Mouse (Mus musculus) liver, postnatal 0 days (tissue): Measurements from ENCODE around the gene Gm49776. TPM values are rescaled to one million over a fixed set of nuclear protein-coding genes. Genes with fewer than 3 reads are reported as not detected.

Source experiments
- ATAC-seq: fragments of 200-750 bp; cut with Nextera tagmentation; 2 replicates; pipeline ENCODE4 v1.8.0; 2017; ENCODE audit warnings: mild to moderate bottlenecking, moderate library complexity
- DNase-seq: peaks from one replicate; pipeline ENCODE4 v3.0.0-alpha.2; 2016
- H3K27ac ChIP-seq: fragments of 300-500 bp; sonication (generic); 2 replicates; pipeline ENCODE4 v1.5.1; 2014; ENCODE audit warnings: antibody characterized with exemption, moderate library complexity, mild to moderate bottlenecking, low read depth
- H3K27me3 ChIP-seq: fragments of 300-500 bp; sonication (generic); 2 replicates; pipeline ENCODE4 v1.6.1; 2014; ENCODE audit warnings: low read length, control low read depth, mixed read lengths; ENCODE audit not compliant: insufficient read depth
- H3K36me3 ChIP-seq: fragments of 300-500 bp; sonication (generic); replicated peaks from 2 replicates; pipeline ENCODE4 v1.6.1; 2014; ENCODE audit warnings: mild to moderate bottlenecking, control low read depth, low read length, moderate library complexity, mixed read lengths; ENCODE audit not compliant: insufficient read depth
- H3K4me1 ChIP-seq: fragments of 300-500 bp; sonication (generic); 2 replicates; pipeline ENCODE4 v1.6.1; 2014; ENCODE audit warnings: antibody characterized with exemption, mild to moderate bottlenecking, control low read depth; ENCODE audit not compliant: insufficient read depth
- H3K4me2 ChIP-seq: fragments of 300-500 bp; sonication (generic); 2 replicates; pipeline ENCODE4 v1.6.1; 2014; ENCODE audit warnings: low read depth, mild to moderate bottlenecking, low read length, moderate library complexity, mixed read lengths
- H3K4me3 ChIP-seq: fragments of 300-500 bp; sonication (generic); 2 replicates; pipeline ENCODE4 v1.5.1; 2014; ENCODE audit warnings: low read depth, low read length
- H3K9ac ChIP-seq: fragments of 300-500 bp; sonication (generic); replicated peaks from 2 replicates; pipeline ENCODE4 v1.6.1; 2014; ENCODE audit warnings: mild to moderate bottlenecking, moderate library complexity
- H3K9me3 ChIP-seq: fragments of 300-500 bp; sonication (generic); 2 replicates; pipeline ENCODE4 v1.6.1; 2016; ENCODE audit warnings: mild to moderate bottlenecking, control low read depth, low read length, mixed read lengths
- CTCF ChIP-seq: sonication (generic); IDR thresholded peaks from 2 replicates; pipeline ENCODE4 v1.5.1; 2016; ENCODE audit warnings: antibody characterized with exemption, low read depth
- EP300 ChIP-seq: IDR thresholded peaks from 2 replicates; pipeline ENCODE4 v1.6.1; 2016; ENCODE audit warnings: antibody characterized with exemption, low read depth, mild to moderate bottlenecking
- WGBS: fragments of 180-500 bp; shearing (Covaris S2); extraction: QIAGEN DNeasy Blood & Tissue Kit; methylation state at CpG from one replicate; pipeline ENCODE4 v1.1.7; 2014; ENCODE audit not compliant: insufficient replicate concordance; 5-methylcytosine and 5-hydroxymethylcytosine counted together
- polyA plus RNA-seq: library from polyadenylated mRNA; unstranded; fragments of >200 nt; fragmentation: Nextera tagmentation; extraction: Ambion mirVana; gene quantifications from 2 replicates; pipeline ENCODE4 v1.2.1, GENCODE M21; 2015

Gm49776 gene
- polyA plus RNA-seq, 1 experiment from 2014 or later = not detected

DNA sequence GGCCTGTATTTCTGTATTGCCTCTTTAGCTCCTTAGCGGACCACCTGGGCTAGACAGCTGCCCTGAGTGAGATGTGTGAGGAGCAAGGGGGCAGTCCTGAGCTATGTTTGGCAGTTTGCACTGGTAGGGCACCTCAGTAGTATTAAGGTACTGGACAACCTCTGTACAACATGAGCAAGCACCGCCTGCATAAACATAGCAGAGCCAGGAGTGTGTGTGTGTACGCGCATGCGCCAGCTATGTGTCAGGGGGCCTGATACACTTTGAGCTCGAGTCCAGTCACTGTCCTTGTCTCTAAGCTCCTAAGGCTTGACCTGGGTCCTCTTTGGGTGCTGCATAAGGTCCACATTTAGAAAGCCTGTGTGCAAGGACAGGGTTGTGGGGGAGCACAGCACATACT lies 27.5 kb downstream of the Gm49776 start:
- no peak for DNase-seq
- Histone ChIP-seq H3K4me1 (peaks cover 13% of the 10 kb centered on the region), H3K9ac (no peak overlapping the region), H3K4me2 (no peak overlapping the region), H3K36me3 (peaks cover 5% of the 10 kb centered on the region; the same call in 1 of the 2 replicates), H3K27ac (no peak overlapping the region), H3K27me3 (no peaks in the 10 kb centered on the region), H3K4me3 (no peak overlapping the region), H3K9me3 (no peaks in the 10 kb centered on the region)
- 0 out of 2 replicates have a peak, but pooled peaks have one; percentile 24 for ATAC-seq
- 71% methylated on average over 6 of the region's 6 CpGs for WGBS
- TF ChIP-seq EP300 = no peak
- TF ChIP-seq CTCF = 0 out of 2 replicates have a peak, but pooled peaks have one; percentile 17

DNA sequence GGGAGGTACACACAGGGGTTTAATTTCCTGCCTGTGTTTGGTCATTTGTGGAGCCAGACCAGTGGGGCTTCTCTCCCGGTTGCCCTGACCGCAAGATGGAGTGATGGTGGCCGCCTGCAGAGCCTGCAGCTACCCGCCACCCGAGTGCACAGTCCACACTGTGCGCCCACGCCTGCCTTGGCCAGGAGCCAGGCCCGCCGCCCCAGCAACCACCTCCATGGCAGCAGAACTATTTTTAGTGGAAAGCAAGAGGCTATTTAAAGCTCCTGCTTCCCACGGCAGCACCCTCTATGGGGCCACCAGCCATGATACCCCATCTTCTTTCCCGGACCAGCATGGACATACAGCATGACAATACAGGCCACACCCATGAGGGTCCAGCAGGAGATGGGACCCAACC lies 28.5 kb downstream of the Gm49776 start:
- Histone ChIP-seq H3K4me2 (no peak overlapping the region), H3K9ac (no peak overlapping the region), H3K4me3 (no peak overlapping the region), H3K27ac (no peak overlapping the region), H3K4me1 (peaks cover 11% of the 10 kb centered on the region), H3K27me3 (no peaks in the 10 kb centered on the region), H3K9me3 (no peaks in the 10 kb centered on the region), H3K36me3 (peaks cover 6% of the 10 kb centered on the region; the same call in 1 of the 2 replicates)
- peak; percentile 35 for DNase-seq
- TF ChIP-seq CTCF (no peak), EP300 (no peak)
- no peak for ATAC-seq
- WGBS = 55% methylated on average over 11 of the region's 11 CpGs

DNA sequence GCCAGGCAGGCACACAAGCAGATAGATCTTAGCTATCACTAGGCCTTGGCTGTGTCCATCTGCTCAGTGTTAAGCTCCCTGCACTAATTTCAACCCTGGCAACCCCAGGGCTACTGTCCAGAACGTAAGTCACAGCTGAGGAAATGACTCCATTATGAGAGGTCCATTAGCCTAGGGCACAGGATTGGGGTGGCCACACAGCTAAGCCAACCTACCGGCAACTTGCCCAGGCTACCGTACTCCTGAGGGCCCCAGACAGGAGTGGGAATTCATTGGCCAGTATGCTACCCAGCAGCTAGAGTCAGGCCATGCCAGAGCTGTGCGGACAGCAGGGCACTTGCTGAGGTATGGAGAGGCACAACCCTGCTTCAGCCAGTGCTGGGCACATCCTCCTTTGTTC lies 29.3 kb downstream of the Gm49776 start:
- Histone ChIP-seq H3K9ac (no peak overlapping the region), H3K36me3 (peaks cover 13% of the 10 kb centered on the region; the same call in 1 of the 2 replicates), H3K4me1 (peaks cover 11% of the 10 kb centered on the region), H3K4me2 (no peak overlapping the region), H3K27ac (no peak overlapping the region), H3K27me3 (no peaks in the 10 kb centered on the region), H3K9me3 (no peaks in the 10 kb centered on the region), H3K4me3 (no peak overlapping the region)
- no peak for ATAC-seq
- DNase-seq = no peak
- WGBS = 84% methylated on average over 4 of the region's 4 CpGs
- TF ChIP-seq CTCF (no peak), EP300 (no peak)

DNA sequence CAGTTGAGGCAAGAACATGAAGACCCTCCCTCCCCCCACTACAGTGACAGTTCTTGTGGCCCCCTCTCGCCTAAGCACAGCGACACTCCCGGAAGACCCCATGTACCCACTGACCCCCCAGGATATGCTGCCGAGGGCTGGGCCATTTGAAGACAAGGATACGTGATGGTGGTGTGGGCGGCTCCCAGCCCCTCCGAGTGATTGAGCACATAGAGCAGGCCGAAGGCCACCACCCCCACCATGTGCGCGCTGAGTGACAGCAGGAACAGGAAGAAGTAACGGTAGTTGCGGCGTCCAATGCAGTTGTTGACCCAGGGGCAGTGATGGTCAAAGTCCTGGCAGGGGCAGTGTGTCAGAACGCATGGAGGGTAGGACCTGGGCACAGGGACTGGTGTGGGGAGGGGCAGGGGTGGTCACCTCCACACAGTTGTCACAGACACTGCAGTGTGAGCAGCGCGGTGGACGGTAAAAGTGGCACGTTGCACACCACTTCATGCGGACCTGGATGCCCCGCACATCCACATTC lies 30.2 kb downstream of the Gm49776 start:
- no peak for TF ChIP-seq EP300
- no peak for TF ChIP-seq CTCF
- Histone ChIP-seq H3K9ac (no peak overlapping the region), H3K27me3 (no peaks in the 10 kb centered on the region), H3K4me1 (peaks cover 11% of the 10 kb centered on the region), H3K27ac (no peak overlapping the region), H3K4me2 (no peak overlapping the region), H3K4me3 (no peak overlapping the region), H3K36me3 (peaks cover 13% of the 10 kb centered on the region; the same call in 1 of the 2 replicates), H3K9me3 (no peaks in the 10 kb centered on the region)
- WGBS = 76% methylated on average over 20 of the region's 20 CpGs
- DNase-seq = no peak
- peak; percentile 17; the same call in 1 of the 2 replicates for ATAC-seq

DNA sequence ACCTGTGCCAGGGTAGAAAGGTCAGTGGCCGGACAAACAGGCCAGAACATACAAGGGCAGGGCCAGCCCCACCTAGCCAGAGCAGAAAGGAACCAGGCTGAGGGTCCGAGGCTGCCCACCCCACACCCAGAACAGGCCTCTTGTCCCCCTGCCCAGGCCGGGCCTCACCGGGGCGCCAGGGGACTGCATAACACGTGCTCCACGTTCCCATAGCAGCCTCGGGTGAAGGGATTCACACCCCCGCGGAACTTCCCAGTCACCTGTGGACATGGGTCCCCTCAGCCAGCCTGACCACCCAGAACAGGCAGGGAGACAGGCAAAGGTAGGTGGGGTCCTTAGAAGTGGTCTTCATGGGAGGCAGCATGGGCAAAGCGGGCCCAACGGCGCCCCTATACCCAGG lies 30.9 kb downstream of the Gm49776 start:
- H3K4me2 ChIP-seq = no peak overlapping the region
- DNase-seq = no peak
- no peaks in the 10 kb centered on the region for H3K9me3 ChIP-seq
- peaks cover 13% of the 10 kb centered on the region; the same call in 1 of the 2 replicates for H3K36me3 ChIP-seq
- 85% methylated on average over 13 of the region's 13 CpGs for WGBS
- no peak for ATAC-seq
- TF ChIP-seq EP300 (no peak), CTCF (no peak)
- no peak overlapping the region for H3K4me3 ChIP-seq
- no peaks in the 10 kb centered on the region for H3K27me3 ChIP-seq
- H3K4me1 ChIP-seq = peaks cover 11% of the 10 kb centered on the region
- H3K9ac ChIP-seq = no peak overlapping the region
- H3K27ac ChIP-seq = no peak overlapping the region

DNA sequence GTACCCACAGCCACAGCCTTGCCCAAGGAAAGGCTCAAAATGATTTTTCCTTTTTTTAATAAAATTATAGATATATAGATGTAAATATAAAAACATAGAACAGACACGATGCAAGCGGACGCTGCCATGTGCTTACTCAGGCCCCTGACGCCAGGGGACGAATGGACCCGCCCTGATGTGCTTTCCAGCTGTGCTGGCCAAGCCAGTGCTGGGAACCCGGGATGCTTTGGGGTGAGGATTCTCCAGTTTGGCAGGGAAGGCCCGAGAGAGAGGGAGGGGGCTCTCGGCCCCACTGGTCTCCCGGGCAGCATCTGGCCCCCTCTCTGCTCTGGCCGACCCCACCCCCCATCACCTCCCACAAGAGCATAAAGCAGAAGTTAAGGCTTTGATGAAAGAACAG lies 35.9 kb downstream of the Gm49776 start:
- Histone ChIP-seq H3K27ac (no peak overlapping the region), H3K27me3 (no peaks in the 10 kb centered on the region), H3K36me3 (peaks cover 13% of the 10 kb centered on the region; the same call in 1 of the 2 replicates), H3K4me2 (no peak overlapping the region), H3K4me3 (no peak overlapping the region), H3K9me3 (no peaks in the 10 kb centered on the region), H3K9ac (no peak overlapping the region), H3K4me1 (peaks cover 8% of the 10 kb centered on the region)
- 81% methylated on average over 11 of the region's 11 CpGs for WGBS
- TF ChIP-seq CTCF = no peak
- TF ChIP-seq EP300 = no peak
- ATAC-seq = no peak
- no peak for DNase-seq

DNA sequence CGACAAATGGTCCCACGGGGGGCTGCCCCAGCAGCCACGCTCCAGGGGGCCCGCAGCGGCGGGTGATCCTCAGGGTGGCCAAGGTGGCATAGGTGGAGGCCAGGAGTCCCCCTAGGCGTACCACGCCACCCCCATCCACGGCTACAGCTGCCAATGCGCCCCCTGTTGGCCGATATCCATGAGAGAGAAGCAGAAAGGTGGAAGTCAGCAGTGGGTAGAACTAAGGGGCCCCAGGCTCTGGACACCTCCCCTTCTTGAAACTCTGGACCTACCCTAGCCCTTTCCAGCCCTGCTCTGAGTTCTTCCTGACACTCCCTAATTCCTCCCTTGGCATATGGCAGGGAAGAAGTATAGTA lies 36.6 kb downstream of the Gm49776 start:
- DNase-seq (no peak), ATAC-seq (no peak)
- 57% methylated on average over 11 of the region's 11 CpGs for WGBS
- TF ChIP-seq CTCF = peak; percentile 38
- no peak for TF ChIP-seq EP300
- no peaks in the 10 kb centered on the region for H3K27me3 ChIP-seq
- H3K4me1 ChIP-seq = peaks cover 8% of the 10 kb centered on the region
- peaks cover 13% of the 10 kb centered on the region; the same call in 1 of the 2 replicates for H3K36me3 ChIP-seq
- H3K4me2 ChIP-seq = no peak overlapping the region
- no peaks in the 10 kb centered on the region for H3K9me3 ChIP-seq
- H3K4me3 ChIP-seq = no peak overlapping the region
- no peak overlapping the region for H3K27ac ChIP-seq
- no peak overlapping the region for H3K9ac ChIP-seq
